Mouse (Mus musculus): Measurements from ENCODE around the gene Stk10.
A peak's percentile ranks its signal among the peaks of the same experiment; 100 is the strongest.
"Not testable (repeated sequence)": the region's sequence is repeated elsewhere in the genome, so short reads cannot be mapped to it uniquely, and the experiment has no call there.

Stk10 gene

DNA sequence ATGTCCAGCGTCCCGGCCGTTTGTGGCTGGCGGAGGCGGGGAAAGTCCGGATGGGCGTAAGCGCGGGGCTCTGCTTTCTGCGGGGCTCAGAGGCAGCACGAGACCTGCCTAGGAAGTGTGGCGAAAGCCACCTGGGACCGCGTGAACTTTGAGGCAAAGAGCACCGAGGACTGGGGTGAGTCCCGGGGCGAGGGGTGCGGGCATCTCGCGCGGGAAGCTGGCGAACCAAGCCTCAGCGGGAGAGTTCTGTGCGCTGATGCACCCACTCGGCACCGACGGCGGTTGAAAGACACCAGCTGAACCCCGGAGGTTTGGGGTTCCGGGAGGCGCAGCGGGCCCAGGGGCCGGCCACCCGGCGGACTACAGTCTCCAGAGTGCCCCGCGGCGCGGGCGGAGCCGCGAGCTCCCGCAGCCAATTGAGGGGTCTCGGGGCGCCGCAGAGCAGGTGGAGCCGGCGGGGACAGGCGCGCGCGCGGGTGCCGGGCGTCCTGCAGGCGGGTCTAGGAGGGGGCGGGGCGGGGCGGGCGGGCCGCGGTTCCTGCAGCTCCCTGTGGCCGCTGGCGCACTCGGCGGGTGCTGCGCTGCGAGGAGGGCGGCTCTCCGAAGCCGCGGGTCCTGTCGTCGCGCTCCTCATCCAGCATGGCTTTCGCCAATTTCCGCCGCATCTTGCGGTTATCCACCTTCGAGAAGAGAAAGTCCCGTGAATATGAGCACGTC lies at the start of gene Stk10:
TSS of gene Stk10 (plus strand) at position 541 of the 717 bp plus-strand sequence.
- DNase-seq (ENCODE audit: low read depth, low spot score), result peak; percentile 94

DNA sequence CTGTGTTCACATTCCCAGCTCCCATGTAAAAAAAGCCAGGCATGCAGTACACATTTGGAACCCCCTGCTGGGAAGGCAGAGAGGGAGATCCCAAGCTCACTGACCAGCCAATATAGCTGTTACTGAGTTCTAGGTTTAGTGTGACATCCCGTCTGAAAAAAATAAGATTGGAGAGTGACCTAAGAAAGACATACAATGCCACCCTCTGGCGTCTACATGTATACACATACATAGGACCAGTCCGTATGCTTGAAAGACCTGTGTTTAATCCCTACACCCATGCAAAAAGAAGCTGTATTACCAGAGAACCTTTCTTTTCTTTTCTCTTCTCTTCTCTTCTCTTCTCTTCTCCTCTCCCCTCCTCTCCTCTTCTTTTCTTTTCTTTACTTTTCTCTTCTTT lies 47.8 kb upstream of the Stk10 start:
- DNase-seq (ENCODE audit: low read depth, low spot score), result peak; percentile 39

DNA sequence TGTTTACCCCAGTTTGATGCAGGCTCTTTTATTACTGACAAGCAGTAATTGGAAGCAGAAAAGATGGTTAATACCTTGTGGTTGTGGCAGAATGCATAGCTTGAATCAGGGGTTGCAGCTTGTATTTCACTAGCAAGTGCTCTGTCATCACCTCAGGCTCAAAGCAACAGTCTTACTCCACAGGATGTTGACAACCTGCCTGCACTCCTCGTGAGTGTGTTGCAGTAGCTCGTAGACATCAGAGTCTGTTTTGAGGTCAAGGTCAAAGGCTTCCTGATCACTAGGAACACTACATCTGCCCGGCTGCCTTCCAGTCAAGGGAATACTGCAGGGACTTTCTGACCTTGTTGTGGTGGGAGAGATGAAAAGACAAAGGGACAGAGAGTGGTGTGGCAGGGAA lies 46.5 kb upstream of the Stk10 start:
- peak; percentile 60 for DNase-seq (ENCODE audit: low read depth, low spot score)

DNA sequence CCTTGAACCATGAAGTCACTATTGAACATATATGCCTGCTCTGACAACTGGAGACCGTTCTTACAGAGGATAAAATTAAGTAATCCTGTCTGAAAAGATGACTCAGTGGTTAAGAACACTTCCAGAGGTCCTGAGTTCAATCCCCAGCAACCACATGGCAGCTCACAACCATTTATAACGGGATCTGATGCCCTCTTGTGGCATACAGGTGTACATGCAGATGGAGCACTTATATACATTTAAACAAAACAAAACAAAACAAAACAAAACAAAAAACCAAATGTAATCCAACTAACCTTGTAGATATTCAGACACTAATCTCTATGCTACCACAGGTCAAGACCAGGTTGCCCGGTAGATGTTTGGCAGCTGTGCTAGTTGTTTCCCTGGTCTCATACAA lies 45.6 kb upstream of the Stk10 start:
- DNase-seq (ENCODE audit: low read depth, low spot score), result peak; percentile 53

DNA sequence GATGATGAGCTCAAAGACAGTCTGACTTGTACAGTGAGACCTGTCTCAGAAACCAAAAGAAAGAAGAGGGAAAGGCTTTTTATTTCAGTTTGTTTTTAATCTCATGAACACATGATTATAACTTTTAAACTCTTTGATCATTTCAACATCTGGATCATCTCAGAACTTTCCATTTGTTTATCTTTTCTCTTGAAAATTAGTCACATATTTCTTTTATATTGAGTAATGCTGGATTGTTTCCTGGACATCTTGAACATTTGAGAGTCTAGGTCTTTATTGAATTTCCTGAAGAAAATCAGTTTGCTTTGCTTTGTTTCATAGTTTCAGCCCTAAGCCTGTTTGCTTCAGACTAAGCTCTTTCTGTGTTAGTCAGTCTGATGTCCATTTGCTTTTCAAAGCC lies 44.8 kb upstream of the Stk10 start:
- DNase-seq (ENCODE audit: low read depth, low spot score), result no peak

DNA sequence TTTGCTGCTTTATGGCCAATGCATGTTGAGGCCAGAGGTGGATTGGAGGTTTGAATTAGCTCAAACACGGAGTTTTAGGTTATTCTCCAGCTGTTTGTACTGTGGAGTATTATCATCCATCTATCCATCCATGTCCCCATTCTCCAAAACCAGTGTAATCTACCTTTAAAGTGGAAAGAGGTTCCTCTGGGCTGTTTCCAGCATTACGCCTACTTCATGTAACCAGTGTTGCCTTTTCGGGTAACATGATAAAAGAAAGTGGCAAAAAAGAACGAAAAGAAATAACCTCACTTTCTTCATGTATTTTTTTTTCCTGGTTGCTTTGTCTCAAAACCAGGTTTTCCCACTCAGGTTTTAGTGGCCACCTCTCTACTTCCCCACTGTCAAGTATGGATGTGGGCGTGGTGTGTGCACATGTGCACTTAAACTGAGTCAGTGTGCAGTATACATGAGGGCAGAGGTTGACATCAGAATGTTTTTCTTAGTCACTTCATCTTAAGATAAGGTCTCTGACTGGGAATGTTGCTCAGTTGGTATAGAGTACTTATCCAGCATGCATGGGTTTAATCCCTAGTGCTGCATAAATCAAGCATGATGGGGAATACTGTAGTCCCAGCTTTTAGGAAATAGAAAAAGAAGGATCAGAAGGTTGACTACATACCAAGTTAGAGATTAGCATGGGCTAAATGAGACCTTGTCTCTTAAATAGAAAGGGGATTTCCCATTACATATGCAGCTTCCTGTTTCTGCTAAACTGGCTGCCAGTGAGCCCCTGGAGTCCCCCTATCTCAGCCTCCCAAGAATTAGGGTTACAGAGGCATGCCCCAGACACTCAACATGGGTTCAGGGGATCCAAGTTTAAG lies 44.1 kb upstream of the Stk10 start:
- DNase-seq (ENCODE audit: low read depth, low spot score), result peak; percentile 72

DNA sequence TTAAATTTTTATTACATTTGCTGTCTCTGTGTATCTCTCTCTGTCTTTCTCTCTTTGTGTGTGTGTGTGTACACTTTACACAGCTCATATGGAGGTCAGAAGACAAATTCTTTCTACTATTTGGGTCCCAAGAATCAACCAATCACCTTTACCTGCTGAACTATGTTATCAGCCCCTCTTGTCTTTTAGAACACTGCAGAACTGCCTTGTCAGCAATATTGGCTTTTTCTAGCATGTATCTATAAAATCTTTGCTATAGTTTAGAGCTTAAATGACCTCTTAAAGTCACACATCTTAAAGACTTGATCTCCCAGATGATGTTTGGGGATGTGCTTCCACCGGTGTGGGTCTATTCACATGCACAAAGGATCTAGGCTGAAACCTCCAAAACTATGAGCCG lies 42.0 kb upstream of the Stk10 start:
- no peak for DNase-seq (ENCODE audit: low read depth, low spot score)

DNA sequence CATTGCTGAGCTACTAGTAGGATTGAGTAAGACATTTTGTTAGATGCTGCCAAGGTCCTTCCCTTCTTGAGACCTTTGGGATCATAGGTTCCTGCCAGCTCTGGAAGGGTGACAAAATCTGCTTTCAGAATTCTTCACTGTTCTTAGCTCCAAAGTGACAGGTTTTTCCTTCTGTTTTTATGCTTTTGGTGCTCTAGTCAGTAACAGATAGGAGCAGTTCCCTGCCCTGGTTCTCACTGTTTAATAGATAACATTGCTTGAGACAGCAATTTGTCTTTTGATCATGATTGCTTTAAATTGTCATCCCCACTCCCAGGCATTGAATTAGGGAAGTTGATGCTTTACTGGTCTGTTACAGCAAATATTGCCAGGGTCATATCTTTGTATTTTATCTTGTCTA lies 39.8 kb upstream of the Stk10 start:
- DNase-seq (ENCODE audit: low read depth, low spot score), result no peak

DNA sequence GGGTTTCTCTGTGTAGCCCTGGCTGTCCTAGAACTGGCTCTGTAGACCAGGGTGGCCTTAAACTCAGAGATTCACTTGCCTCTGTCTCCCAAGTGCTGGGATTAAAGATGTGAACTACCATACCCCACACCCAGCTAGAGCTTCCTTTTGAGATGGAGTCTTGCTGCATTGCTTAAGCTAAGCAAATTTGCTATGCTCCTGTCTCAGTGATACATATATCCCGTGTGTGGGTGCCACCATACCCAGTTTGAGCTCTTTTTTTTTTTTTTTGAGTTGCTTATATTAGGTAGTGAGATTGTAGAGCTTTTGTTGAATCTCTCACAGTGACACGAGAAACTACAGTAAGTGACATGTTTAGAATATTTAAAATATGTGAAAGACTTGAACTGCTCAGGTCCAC lies 37.8 kb upstream of the Stk10 start:
- no peak for DNase-seq (ENCODE audit: low read depth, low spot score)

DNA sequence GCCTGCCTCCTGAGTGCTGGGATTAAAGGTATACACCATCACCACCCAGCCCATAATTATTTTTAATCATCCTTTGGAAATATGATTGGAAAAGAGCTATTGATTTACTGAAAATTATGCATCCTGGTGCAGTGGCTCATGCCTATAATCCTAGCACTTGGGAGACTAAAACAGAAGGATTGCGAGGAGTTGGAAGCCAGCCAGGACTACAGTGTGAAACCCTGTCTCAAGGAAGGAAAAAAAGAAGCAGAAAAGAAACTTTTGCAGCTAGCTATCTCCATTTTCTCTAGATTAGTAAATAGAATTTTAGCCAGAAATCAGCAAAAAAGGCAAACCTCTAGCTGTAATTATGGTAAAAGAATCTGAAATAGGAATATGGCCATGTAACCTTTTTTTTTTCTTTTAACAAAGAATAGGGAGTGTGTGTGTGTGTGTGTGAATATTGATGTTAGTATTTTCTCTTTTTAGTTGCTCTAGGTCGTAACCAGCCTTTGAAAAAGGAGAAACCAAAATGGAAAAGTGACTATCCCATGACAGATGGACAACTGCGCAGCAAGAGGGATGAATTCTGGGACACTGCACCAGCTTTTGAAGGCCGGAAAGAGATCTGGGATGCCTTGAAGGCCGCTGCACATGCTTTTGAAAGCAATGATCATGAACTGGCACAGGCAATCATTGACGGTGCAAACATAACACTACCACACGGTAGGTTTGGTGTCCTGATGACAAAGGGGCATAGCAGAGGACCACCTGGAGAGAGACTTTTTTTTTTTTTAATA lies 34.2 kb upstream of the Stk10 start:
- DNase-seq (ENCODE audit: low read depth, low spot score), result no peak

DNA sequence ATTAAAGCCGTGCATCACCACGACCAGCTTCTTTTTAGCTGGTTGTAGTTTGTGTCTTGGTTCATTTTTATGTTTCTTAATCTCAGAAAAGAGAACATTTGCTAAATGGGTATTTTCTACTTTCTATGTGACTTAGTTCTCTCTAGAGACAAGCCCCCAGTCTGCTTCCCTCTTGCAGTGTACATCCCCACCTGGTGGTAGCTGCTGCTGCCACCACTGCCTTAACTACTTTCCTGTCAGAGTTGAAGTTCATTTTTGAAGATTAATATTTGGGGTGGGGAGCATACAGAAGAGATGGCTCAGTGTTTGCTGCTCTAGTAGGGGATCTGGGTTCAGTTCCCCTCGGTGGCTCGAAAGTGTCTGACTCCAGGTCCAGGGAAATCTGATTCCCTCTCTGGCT lies 33.2 kb upstream of the Stk10 start:
- peak; percentile 29 for DNase-seq (ENCODE audit: low read depth, low spot score)

DNA sequence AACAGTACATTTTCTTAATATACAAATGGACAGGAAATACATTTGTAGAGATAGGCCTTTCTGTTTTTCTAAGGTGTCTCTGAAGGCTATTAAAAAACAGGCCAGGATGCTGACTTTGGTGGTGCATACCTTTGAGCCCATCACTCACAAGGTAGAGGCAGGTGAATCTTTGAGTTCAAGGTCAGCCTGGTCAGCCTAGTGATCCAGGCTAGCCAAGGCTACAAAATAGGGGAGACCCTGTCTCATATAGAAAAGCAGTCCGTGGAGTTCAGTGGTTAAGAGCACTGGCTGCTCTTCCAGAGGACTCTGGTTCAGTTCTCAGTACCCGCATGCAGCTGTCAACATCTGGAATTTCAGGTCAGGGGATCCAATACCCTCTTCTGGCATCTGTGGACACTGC lies 29.4 kb upstream of the Stk10 start:
- DNase-seq (ENCODE audit: low read depth, low spot score), result no peak

DNA sequence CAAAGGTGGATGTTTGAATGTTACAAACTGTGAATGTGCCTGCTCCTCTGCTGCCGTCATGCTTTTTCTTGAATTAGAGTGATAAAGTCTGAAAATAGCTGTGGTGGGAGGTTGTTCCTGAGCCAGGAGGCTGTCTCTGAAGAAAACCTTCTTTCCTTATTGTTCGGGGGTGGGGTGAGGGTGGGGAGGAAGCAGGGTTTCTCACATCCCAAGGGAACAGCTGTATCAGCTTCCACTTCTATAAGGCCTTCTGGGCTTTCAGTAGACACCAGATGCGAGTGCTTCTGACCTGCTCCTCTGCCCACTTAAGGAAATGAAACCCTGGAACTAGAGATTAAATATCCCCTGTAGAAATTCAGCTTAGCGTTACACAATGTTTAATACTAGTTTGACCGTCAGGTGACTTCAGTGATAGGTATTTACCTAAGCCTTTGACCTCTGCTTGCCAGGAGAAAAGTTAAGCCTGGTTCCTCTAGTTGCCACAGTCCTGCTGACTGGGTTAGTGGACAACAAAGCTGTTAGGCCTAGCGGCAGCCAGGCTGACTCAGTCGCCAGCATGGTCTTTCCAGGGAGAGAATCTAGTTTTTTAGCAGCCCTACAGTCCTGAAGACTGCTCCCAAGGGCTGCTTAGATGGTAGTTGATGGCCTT lies 27.9 kb upstream of the Stk10 start:
- no peak for DNase-seq (ENCODE audit: low read depth, low spot score)

DNA sequence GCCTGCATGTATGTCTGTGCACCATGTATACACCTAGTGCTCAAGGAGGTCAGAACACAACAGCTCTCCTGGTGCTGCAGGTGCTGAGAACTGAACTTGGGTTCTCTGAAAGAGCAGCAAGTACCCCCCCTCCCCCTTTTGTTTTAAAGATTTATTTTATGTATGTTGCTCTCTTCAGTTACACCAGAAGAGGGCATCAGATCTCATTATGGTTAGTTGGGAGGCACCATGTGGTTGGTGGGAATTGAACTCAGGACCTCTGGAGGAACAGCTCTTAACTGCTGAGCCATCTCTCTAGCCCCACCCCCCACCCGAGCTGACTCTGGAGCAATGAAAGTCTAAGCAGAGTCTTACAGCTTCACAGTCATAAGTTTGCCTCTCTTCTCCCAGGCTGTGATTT lies 22.2 kb upstream of the Stk10 start:
- peak; percentile 26 for DNase-seq (ENCODE audit: low read depth, low spot score)

DNA sequence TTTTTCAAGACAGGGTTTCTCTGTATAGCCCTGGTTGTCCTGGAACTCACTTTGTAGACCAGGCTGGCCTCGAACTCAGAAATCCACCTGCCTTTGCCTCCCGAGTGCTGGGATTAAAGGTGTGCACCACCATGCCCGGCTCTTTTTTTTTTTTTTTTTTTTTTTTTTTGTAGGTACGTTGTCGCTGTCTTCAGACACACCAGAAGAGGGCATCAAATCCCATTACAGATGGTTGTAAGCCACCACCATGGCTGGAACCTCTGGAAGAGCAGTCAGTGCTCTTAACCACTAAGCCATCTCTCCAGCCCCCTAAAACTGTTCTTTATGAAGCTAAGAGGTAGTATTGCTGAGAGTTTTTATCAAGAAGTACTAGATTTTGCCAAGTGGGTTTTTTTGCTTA lies 18.3 kb upstream of the Stk10 start:
- not testable (repeated sequence) for DNase-seq (ENCODE audit: low read depth, low spot score)

DNA sequence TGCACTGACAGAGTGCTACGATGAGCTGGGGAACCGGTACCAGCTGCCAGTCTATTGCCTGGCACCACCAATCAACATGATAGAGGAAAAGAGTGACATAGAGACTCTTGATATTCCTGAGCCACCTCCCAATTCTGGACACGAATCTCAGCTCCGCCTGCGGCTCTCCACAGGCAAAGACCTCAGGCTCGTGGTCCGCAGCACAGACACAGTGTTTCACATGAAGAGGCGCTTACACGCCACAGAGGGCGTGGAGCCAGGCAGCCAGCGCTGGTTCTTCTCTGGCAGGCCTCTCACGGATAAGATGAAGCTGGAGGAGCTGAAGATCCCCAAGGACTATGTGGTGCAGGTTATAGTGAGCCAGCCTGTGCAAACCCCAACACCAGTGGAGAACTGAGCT lies 17.0 kb upstream of the Stk10 start:
- no peak for DNase-seq (ENCODE audit: low read depth, low spot score)

DNA sequence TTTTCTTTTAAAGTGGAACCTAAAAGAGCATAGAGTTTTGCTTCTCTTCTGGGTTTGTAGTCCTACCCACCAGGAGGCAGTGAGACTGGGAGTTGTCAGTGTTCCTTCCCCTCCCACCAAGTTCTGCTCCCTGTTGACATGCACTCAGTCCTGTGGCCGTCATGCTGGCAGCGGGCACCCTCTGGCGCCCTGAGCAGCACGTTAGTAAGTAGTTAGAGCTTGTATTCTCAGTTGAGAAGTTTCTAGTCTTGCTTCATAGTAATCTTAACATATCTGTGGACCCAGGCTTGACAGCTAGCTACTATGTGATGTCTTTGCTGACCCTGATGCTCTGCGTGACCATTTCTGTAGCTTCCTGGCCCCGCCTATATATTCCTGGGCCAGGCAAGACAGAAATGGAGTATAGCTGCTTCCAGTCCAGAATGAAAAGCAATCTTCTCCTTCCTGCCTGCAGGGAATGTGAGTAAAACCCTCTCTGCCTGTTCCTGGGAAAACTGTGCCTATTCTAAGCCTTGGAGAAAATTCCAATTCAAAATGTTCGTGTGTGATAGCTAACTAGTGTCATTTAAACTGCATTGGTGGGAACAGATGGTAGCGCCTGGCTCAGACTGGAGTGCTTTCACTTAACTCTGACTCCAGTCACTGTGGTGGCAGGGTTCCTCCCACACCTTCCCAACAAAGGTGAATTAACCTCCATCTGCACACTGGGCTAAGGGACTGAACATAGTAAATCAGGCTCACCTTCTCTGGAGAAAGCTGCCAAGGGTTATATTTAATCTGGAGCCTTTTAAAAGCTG lies 16.0 kb upstream of the Stk10 start:
- DNase-seq (ENCODE audit: low read depth, low spot score), result no peak

DNA sequence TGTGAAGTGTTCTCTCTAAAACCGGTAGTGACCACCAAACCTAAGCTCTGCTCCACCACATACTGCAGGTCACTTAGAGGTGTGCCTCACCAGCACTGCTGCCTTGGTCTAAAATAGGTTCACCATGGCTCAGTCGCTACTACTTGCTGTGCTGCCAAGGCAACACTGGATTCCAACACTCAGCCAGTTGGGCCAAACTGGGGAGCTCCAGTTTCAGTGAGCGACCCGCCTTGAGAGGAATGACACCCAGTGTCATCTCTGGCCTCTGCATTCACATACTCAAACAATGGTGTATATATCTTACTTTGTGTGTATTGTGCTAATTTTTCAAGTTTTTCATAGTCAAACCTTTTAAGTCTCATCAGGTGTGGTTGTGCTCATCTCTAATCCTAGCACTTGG lies 14.3 kb upstream of the Stk10 start:
- DNase-seq (ENCODE audit: low read depth, low spot score), result no peak

DNA sequence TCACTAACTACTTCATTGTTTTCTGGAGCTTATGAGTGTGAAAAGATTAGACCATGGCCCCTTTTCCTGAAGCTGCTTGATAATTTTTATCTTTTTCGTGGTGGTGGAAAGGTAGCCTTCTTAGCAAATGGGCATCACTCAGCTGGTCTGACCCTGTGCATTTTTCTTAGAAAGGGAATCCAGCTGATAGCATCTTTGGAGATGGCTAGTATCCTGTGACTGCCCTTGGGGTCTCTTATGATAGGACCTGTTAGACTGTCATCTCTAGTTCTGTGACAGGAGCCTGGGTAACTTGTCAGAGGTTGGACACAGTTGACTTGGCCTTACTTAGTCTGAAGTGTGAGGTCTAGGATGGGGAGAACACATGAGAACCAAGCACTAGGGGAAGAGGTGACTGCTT lies 13.8 kb upstream of the Stk10 start:
- no peak for DNase-seq (ENCODE audit: low read depth, low spot score)

DNA sequence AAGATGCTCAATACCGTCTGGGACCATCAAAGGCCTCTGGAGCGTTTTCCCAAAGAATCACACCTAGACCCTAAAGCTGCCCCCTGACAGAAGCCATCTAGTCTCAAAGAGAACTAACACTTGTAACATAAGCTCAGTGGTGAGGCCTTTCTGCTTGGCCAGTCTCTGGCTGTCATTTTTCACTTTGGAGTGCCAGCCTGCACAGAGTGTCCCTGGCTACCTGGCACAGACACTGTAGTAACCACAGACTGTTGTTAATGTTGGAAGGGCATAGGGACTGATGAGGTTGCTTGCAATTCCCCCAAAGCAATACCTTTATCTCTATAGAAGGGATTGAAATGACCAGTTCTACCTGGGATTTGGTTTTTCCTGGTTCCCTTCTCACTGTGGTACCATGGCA lies 11.9 kb upstream of the Stk10 start:
- no peak for DNase-seq (ENCODE audit: low read depth, low spot score)
